Mouse (Mus musculus) kidney, embryonic 15.5 days (tissue): ENCODE data around the gene Tmem135. TPM values are rescaled to one million over a fixed set of nuclear protein-coding genes. Genes with fewer than 3 reads are reported as not detected.

ENCODE experiments used
- ATAC-seq: fragments of 200-750 bp; cut with Nextera tagmentation; replicated peaks from 2 replicates; pipeline ENCODE4 v1.8.0; 2017; ENCODE audit warnings: moderate TSS enrichment; ENCODE audit not compliant: low FRiP score
- H3K27ac ChIP-seq: fragments of 300-500 bp; sonication (generic); 2 replicates; pipeline ENCODE4 v1.5.1; 2015; ENCODE audit warnings: mild to moderate bottlenecking, inconsistent platforms
- H3K27me3 ChIP-seq: fragments of 300-500 bp; sonication (generic); 2 replicates; pipeline ENCODE4 v1.6.1; 2015; ENCODE audit warnings: inconsistent platforms
- H3K36me3 ChIP-seq: fragments of 300-500 bp; sonication (generic); 2 replicates; pipeline ENCODE4 v1.6.1; 2015; ENCODE audit warnings: inconsistent platforms
- H3K4me1 ChIP-seq: fragments of 300-500 bp; sonication (generic); 2 replicates; pipeline ENCODE4 v1.6.1; 2015; ENCODE audit warnings: inconsistent platforms
- H3K4me2 ChIP-seq: fragments of 300-500 bp; sonication (generic); 2 replicates; pipeline ENCODE4 v1.6.1; 2015; ENCODE audit warnings: moderate library complexity, mild to moderate bottlenecking, inconsistent platforms
- H3K4me3 ChIP-seq: fragments of 300-500 bp; sonication (generic); replicated peaks from 2 replicates; pipeline ENCODE4 v1.5.1; 2015; ENCODE audit warnings: mild to moderate bottlenecking, inconsistent platforms
- H3K9ac ChIP-seq: fragments of 300-500 bp; sonication (generic); 2 replicates; pipeline ENCODE4 v1.6.1; 2015; ENCODE audit warnings: mild to moderate bottlenecking, inconsistent platforms
- H3K9me3 ChIP-seq: fragments of 300-500 bp; sonication (generic); replicated peaks from 2 replicates; pipeline ENCODE4 v1.6.1; 2016; ENCODE audit warnings: inconsistent platforms
- WGBS: fragments of 180-500 bp; shearing (Covaris S2); methylation state at CpG from one replicate; pipeline ENCODE4 v1.1.7; 2015; ENCODE audit warnings: mixed read lengths; 5-methylcytosine and 5-hydroxymethylcytosine counted together
- polyA plus RNA-seq: library from polyadenylated mRNA; unstranded; fragments of >200 nt; fragmentation: Nextera tagmentation; extraction: Ambion mirVana; gene quantifications from 2 replicates; pipeline ENCODE4 v1.2.1, GENCODE M21; 2015

Tmem135 gene
- polyA plus RNA-seq, 1 experiment from 2014 or later: 34.0 TPM

GRCm38 (mm10) chr7:89157356-89157755 is 246.7 kb downstream of the Tmem135 start:
- peaks cover 14% of the 10 kb centered on the region; the same call in 1 of the 2 replicates for H3K4me1 ChIP-seq
- peaks cover 36% of the 10 kb centered on the region for H3K36me3 ChIP-seq
- ATAC-seq: no peak
- H3K27ac ChIP-seq: no peak overlapping the region
- 74% methylated on average over 8 of the region's 8 CpGs for WGBS
- no peak overlapping the region for H3K4me3 ChIP-seq
- no peak overlapping the region for H3K4me2 ChIP-seq
- no peak overlapping the region for H3K9ac ChIP-seq
- H3K9me3 ChIP-seq: no peaks in the 10 kb centered on the region
- H3K27me3 ChIP-seq: no peaks in the 10 kb centered on the region

- ATAC-seq: no peak
- Histone ChIP-seq H3K4me2 (no peak overlapping the region), H3K4me1 (peaks cover 14% of the 10 kb centered on the region; the same call in 1 of the 2 replicates), H3K27me3 (no peaks in the 10 kb centered on the region), H3K4me3 (no peak overlapping the region), H3K27ac (no peak overlapping the region), H3K36me3 (peaks cover 36% of the 10 kb centered on the region), H3K9ac (no peak overlapping the region), H3K9me3 (no peaks in the 10 kb centered on the region)
- WGBS: 82% methylated on average over 4 of the region's 4 CpGs
Observed at GRCm38 (mm10) chr7:89156629-89157028, 247.4 kb downstream of the Tmem135 start.

- Histone ChIP-seq H3K4me2 (no peak overlapping the region), H3K27me3 (no peaks in the 10 kb centered on the region), H3K9me3 (no peaks in the 10 kb centered on the region), H3K4me1 (peaks cover 16% of the 10 kb centered on the region; the same call in 1 of the 2 replicates), H3K27ac (no peak overlapping the region), H3K36me3 (peaks cover 39% of the 10 kb centered on the region), H3K4me3 (no peak overlapping the region), H3K9ac (no peak overlapping the region)
- WGBS: 63% methylated on average over 7 of the region's 7 CpGs
- no peak for ATAC-seq
Observed at GRCm38 (mm10) chr7:89155741-89156140, 248.3 kb downstream of the Tmem135 start.

GRCm38 (mm10) chr7:89155223-89155622 is 248.8 kb downstream of the Tmem135 start:
- Histone ChIP-seq H3K9ac (no peak overlapping the region), H3K27ac (no peak overlapping the region), H3K27me3 (no peaks in the 10 kb centered on the region), H3K4me2 (no peak overlapping the region), H3K9me3 (no peaks in the 10 kb centered on the region), H3K4me1 (peaks cover 16% of the 10 kb centered on the region; the same call in 1 of the 2 replicates), H3K4me3 (no peak overlapping the region), H3K36me3 (peaks cover 42% of the 10 kb centered on the region)
- 65% methylated on average over 6 of the region's 6 CpGs for WGBS
- no peak for ATAC-seq

DNA sequence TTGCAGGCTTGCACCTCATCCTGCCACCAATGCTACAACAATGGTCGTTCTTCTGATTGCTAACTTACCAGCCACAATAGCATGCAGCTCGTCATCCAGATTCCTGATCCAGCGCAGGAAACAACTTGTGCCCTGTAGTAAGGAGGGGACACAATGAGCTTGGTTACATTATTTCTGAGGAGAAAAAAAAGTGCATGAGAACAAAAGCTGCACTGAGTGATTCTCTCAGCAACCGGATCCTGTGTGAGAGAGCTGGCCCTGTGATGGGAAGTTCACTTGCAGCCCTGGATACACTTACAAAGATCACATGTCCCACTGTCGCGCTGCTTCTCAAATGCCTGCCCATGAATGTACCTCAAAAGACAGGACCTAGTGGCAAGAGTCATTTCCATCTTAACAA is 252.7 kb downstream of the Tmem135 start:
- H3K27ac ChIP-seq: peak overlapping the region; percentile 72
- 46% methylated on average over 6 of the region's 6 CpGs for WGBS

DNA sequence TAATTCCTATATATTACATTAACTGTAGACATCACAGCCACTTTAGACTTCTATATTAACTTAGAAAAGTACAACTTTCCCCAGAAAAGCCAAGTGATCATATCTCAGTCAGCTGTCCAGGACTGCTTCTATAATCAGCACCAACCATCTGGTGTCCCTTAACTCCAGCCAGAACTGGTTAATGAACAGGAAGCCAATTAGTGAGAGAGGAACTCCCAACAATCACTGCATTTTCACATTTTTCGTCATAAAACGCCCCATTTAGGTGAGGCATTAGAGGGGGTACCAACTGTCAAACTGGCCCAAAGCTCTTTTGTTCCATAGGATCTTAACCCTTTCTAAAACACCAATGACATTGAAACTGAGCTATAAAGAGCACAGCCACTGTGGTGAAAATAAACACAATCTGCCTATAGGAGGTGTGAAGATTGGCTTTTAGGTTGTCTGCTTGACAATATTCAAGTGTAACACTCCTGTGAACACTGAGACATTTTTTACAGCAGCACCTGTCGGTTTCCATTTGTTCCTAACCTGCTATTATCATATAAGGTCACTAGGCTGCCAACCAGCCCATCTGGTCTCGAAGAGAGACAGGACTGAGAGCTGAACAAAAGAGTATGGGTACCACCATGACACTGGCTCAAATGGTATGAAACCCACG is 263.3 kb downstream of the Tmem135 start:
- Histone ChIP-seq H3K9me3 (no peaks in the 10 kb centered on the region), H3K4me1 (no peaks in the 10 kb centered on the region), H3K4me2 (no peak overlapping the region), H3K27ac (no peak overlapping the region), H3K27me3 (no peaks in the 10 kb centered on the region), H3K9ac (no peak overlapping the region), H3K36me3 (peaks cover 42% of the 10 kb centered on the region), H3K4me3 (no peak overlapping the region)
- 80% methylated on average over 5 of the region's 5 CpGs for WGBS
- no peak for ATAC-seq

More for the DNA sequence above, 252.7 kb downstream of the Tmem135 start:
- no peak overlapping the region for H3K4me2 ChIP-seq
- ATAC-seq: peak; percentile 66
- H3K4me3 ChIP-seq: no peak overlapping the region
- H3K4me1 ChIP-seq: peaks cover 16% of the 10 kb centered on the region; the same call in 1 of the 2 replicates
- H3K27me3 ChIP-seq: no peaks in the 10 kb centered on the region
- H3K9me3 ChIP-seq: no peaks in the 10 kb centered on the region
- no peak overlapping the region for H3K9ac ChIP-seq
- H3K36me3 ChIP-seq: peaks cover 33% of the 10 kb centered on the region

GRCm38 (mm10) chr7:89134884-89135511 is 269.0 kb downstream of the Tmem135 start:
- Histone ChIP-seq H3K4me2 (no peak overlapping the region), H3K36me3 (peaks cover 8% of the 10 kb centered on the region), H3K4me1 (no peaks in the 10 kb centered on the region), H3K27me3 (no peaks in the 10 kb centered on the region), H3K27ac (no peak overlapping the region), H3K9ac (no peak overlapping the region), H3K9me3 (no peaks in the 10 kb centered on the region), H3K4me3 (no peak overlapping the region)
- no peak for ATAC-seq
- WGBS: 75% methylated on average over 5 of the region's 5 CpGs

DNA sequence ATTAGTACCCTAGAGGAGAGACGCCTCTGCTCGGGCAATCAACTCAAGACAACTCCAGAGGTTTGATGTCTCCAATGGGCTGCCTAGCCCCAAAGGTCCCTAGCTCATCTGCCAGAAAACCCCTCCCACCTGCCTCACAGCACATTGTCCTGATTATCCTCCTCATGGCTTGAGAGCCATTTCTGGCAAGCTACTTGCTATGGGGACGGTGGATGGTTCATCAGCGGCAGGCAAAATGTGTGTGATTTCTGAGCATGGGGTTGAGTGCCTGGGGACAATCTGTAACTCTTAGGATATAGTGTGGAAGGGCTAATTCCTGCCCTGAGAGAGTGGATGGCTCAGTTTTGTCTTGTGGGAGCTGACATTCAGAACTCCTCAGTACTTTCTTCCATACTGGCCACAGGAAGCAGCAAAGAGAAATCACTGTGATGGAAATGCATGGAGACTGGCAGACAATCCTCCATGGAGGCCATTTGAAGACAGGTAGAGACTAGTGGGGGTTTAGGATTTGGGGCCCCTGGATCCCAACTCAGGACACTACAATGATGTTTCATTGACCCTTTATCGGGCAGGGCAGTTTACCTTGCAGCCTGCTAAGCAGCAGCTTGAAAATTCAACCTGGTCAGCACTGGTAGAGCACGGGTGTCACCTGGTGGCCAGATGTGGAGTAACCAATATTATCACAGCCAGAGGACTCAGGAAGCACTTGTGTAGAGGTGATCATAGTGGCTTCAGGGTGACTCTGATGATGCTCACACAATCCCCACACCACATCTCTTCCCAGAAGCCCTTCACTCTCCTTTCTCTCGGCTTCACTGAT is 277.7 kb downstream of the Tmem135 start:
- no peaks in the 10 kb centered on the region for H3K36me3 ChIP-seq
- peak; percentile 83 for ATAC-seq
- WGBS: 57% methylated on average over 7 of the region's 7 CpGs
- no peaks in the 10 kb centered on the region for H3K27me3 ChIP-seq
- no peak overlapping the region for H3K27ac ChIP-seq
- H3K9ac ChIP-seq: no peak overlapping the region
- H3K9me3 ChIP-seq: no peaks in the 10 kb centered on the region
- H3K4me1 ChIP-seq: no peaks in the 10 kb centered on the region
- H3K4me3 ChIP-seq: no peak overlapping the region
- no peak overlapping the region for H3K4me2 ChIP-seq

GRCm38 (mm10) chr7:89116261-89116664 is 287.8 kb downstream of the Tmem135 start:
- H3K27me3 ChIP-seq: no peaks in the 10 kb centered on the region
- H3K27ac ChIP-seq: peak overlapping the region; percentile 78
- ATAC-seq: no peak
- H3K4me2 ChIP-seq: no peak overlapping the region
- H3K4me1 ChIP-seq: no peaks in the 10 kb centered on the region
- H3K36me3 ChIP-seq: no peaks in the 10 kb centered on the region
- H3K9me3 ChIP-seq: no peaks in the 10 kb centered on the region
- WGBS: 58% methylated on average over 1 of the region's 1 CpGs
- H3K4me3 ChIP-seq: no peak overlapping the region
- no peak overlapping the region for H3K9ac ChIP-seq

- Histone ChIP-seq H3K4me1 (no peaks in the 10 kb centered on the region), H3K4me3 (no peak overlapping the region), H3K27me3 (no peaks in the 10 kb centered on the region), H3K4me2 (no peak overlapping the region), H3K36me3 (no peaks in the 10 kb centered on the region), H3K27ac (peak overlapping the region; percentile 78), H3K9me3 (no peaks in the 10 kb centered on the region), H3K9ac (no peak overlapping the region)
- 73% methylated on average over 3 of the region's 3 CpGs for WGBS
- ATAC-seq: no peak; the same call in 1 of the 2 replicates
Observed at GRCm38 (mm10) chr7:89115633-89116032, 288.4 kb downstream of the Tmem135 start.

DNA sequence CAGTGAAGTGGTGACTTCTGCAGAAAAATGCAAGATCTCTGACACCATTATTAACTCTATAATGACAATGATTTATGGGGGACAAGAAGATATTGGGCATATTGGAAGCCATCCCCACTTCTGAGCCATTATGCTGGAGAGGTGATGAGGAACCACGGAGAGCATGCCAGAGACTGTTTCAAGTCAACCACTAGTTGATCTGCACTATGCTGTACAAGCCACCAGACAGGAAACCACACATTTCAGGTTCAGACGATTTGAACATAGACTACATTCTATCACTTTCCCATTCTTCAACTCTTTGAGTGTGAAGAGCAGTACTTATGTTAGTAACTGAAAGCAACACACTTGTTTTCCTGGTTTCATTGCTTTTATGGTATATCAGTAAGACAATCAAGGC is 297.6 kb downstream of the Tmem135 start:
- WGBS: 76% methylated on average over 2 of the region's 2 CpGs
- Histone ChIP-seq H3K4me2 (no peak overlapping the region), H3K4me3 (no peak overlapping the region), H3K27ac (no peak overlapping the region), H3K36me3 (no peaks in the 10 kb centered on the region), H3K4me1 (no peaks in the 10 kb centered on the region), H3K9ac (no peak overlapping the region), H3K27me3 (no peaks in the 10 kb centered on the region), H3K9me3 (no peaks in the 10 kb centered on the region)
- ATAC-seq: no peak

DNA sequence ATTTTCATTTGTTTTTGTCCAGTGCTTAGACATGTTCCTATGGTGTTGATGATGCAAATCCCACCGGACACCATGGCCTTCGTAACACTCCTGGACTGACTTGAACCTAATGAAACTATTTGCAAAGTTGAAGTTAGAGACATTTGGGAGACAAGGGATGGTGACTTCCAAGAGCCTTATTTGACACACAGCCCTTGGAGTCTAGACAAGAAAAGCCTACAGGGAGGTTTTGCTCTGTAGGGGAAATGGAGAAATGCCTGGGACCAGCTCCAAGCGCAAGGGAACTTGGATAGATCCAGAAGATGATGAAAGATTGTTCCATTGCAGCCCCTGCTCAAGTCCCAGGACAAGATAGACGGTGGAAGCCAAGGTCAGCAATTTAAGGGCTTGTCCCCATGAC is 304.3 kb downstream of the Tmem135 start:
- ATAC-seq: no peak
- WGBS: 87% methylated on average over 4 of the region's 4 CpGs
- H3K4me1 ChIP-seq: no peaks in the 10 kb centered on the region
- no peak overlapping the region for H3K4me3 ChIP-seq
- H3K4me2 ChIP-seq: no peak overlapping the region
- no peaks in the 10 kb centered on the region for H3K27me3 ChIP-seq
- no peaks in the 10 kb centered on the region for H3K36me3 ChIP-seq
- H3K27ac ChIP-seq: no peak overlapping the region
- H3K9ac ChIP-seq: no peak overlapping the region
- no peaks in the 10 kb centered on the region for H3K9me3 ChIP-seq
